Mouse (Mus musculus): ENCODE results near the gene Tmc7.

- TF ChIP-seq CTCF (IDR thresholded peaks at IDR 0.05 in 2 of 3, conservative IDR thresholded peaks at IDR 0.05 in 1 of 3; ENCODE audit: control insufficient read depth in 1 of 3, insufficient read depth in 1 of 3, low read depth in 2 of 3, low read length in 3 of 3, poor library complexity in 1 of 3, severe bottlenecking in 1 of 3) (no peak), POLR2A (IDR thresholded peaks at IDR 0.05; ENCODE audit: control insufficient read depth in 1 of 2, insufficient read depth in 1 of 2, low read depth in 1 of 2, low read length in 2 of 2, poor library complexity in 1 of 2) (no peak), ZMIZ1 (IDR thresholded peaks at IDR 0.05; ENCODE audit: low read depth, low read length) (no peak), POLR2AphosphoS5 (IDR thresholded peaks at IDR 0.05; ENCODE audit: borderline replicate concordance, low read depth, low read length) (no peak), EP300 (IDR thresholded peaks at IDR 0.05; ENCODE audit: low read depth in 1 of 2, low read length in 2 of 2) (no peak), MYC (IDR thresholded peaks at IDR 0.05; ENCODE audit: low read depth, low read length) (no peak), E2F4 (IDR thresholded peaks at IDR 0.05; ENCODE audit: borderline replicate concordance, low read depth, low read length) (no peak), ZC3H11A (IDR thresholded peaks at IDR 0.05; ENCODE audit: low read depth, low read length) (no peak), BHLHE40 (IDR thresholded peaks at IDR 0.05; ENCODE audit: borderline replicate concordance, low read depth, low read length) (no peak)
Observed at GRCm38 (mm10) chr7:118544128-118544527, 40.4 kb downstream of the Tmc7 start.

Data from MEL (cell line).